Mouse (Mus musculus) embryonic fibroblast, embryonic 13.5 days (primary cell): Measurements from ENCODE around the gene Wdr86.

Experiments
- CTCF ChIP-seq: IDR thresholded peaks from 2 replicates; pipeline ENCODE4 v1.5.1; 2011; ENCODE audit warnings: mild to moderate bottlenecking, control low read depth, low read length, moderate library complexity, borderline replicate concordance; ENCODE audit not compliant: insufficient read depth
- POLR2A ChIP-seq: IDR thresholded peaks from 2 replicates; pipeline ENCODE4 v1.6.1; 2011; ENCODE audit warnings: low read depth, mild to moderate bottlenecking, control low read depth, low read length, moderate library complexity

GRCm38 (mm10) chr5:24709962-24710361 lies 20.6 kb downstream of the Wdr86 start:
- TF ChIP-seq POLR2A (no peak), CTCF (no peak)
